Mouse (Mus musculus) 416B (cell line): Measurements from ENCODE around the gene Xpo4.
A peak's percentile ranks its signal among the peaks of the same experiment; 100 is the strongest.

Experiments
- DNase-seq: peaks from one replicate; pipeline ENCODE4 v3.0.0; 2011; ENCODE audit warnings: low read depth

The Xpo4 gene

GRCm38 (mm10) chr14:57535646-57536045, 129.6 kb downstream of the Xpo4 start:
- no peak for DNase-seq

DNA sequence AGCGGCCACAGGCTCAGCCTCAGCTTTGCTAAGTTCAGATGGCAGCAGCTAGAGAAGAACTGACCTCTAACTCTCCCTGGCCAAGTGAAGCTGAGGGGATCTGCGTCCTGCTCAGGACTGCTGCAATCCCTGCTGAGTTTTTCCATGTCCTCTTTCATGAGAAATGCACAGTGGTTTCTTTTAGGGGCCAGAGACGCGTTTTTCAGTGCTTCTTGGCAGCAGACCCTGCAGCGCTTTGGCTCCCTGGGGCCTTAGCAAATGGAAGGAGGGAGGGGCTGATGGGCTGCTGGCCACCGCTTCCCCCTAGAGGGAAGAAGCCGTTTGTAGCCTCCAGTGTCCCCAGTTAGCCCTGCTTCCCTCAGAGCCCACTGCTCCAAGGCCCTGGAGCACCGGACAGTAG, 130.3 kb downstream of the Xpo4 start:
- DNase-seq, result no peak

- no peak for DNase-seq
Measured at GRCm38 (mm10) chr14:57534346-57534745, 130.9 kb downstream of the Xpo4 start.

DNA sequence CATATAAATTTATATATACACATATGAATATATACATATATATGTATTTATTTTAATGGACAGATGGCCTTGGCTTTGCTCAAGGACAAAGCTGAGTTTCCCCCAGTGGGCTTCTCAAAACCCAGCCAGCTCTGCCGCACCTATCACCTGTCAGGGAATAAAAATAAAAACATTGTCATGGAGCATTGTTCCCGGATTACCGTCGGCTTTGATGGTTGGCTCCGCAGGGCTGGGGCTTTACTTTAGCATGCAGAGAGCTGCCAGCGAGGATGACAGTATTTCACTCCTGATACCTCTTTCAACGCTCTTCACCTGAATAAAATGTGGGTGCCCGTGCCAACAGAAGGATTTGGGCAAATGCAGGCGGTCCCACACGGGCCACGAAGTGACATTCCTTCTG, 131.4 kb downstream of the Xpo4 start:
- DNase-seq, result no peak

GRCm38 (mm10) chr14:57533214-57533613, 132.0 kb downstream of the Xpo4 start:
- peak; percentile 51 for DNase-seq

GRCm38 (mm10) chr14:57532577-57532976, 132.7 kb downstream of the Xpo4 start:
- DNase-seq, result no peak

- DNase-seq, result no peak
Measured at GRCm38 (mm10) chr14:57529786-57530515, 135.3 kb downstream of the Xpo4 start.

DNA sequence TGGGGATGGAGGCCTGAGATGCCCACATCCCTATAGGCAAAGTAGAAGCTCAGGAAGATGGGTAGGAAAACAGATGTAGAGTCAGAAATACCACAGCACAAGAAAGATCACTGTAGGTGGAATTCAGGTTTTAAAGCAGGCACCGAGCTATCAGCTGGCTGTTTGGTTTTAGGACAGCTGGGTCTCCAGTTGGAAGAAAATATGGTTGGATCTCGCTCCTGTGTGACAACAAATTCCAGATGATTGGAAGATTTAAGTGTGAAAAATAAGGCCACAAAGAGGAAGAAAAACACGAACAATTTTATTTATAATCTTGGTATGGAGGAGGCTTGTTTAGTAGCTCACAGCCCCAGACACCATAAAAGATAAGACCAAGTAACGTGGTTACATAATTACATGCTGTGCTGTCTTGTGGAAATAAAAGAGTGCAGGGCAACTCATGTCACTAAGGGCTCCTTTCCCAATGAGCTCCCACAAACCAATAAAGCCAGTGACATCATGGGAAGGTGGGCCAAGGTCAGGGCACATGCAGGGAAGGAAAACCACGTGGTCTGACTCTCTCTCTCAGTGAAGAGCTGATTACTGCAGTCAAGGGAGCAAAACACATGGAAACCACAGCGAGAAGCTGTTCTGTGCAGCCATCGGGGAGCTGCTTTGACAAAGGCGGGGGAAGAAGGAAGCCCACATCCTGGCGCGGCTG, 136.0 kb downstream of the Xpo4 start:
- DNase-seq, result peak; percentile 80

GRCm38 (mm10) chr14:57527598-57527997, 137.6 kb downstream of the Xpo4 start:
- no peak for DNase-seq
